Mouse (Mus musculus): ENCODE measurements around the gene Ttc7b.

Ttc7b gene

GRCm38 (mm10) chr12:100380697-100381291, 139.8 kb downstream of the Ttc7b start:
- DNase-seq (ENCODE audit: low spot score) = no peak

- DNase-seq (ENCODE audit: low spot score) = peak; percentile 5
Measured at GRCm38 (mm10) chr12:100379833-100380232, 140.8 kb downstream of the Ttc7b start.

- DNase-seq (ENCODE audit: low spot score) = no peak
Measured at GRCm38 (mm10) chr12:100378266-100378665, 142.4 kb downstream of the Ttc7b start.

- DNase-seq (ENCODE audit: low spot score) = no peak
Measured at GRCm38 (mm10) chr12:100377791-100378190, 142.8 kb downstream of the Ttc7b start.

GRCm38 (mm10) chr12:100375801-100376200, 144.8 kb downstream of the Ttc7b start:
- no peak for DNase-seq (ENCODE audit: low spot score)

GRCm38 (mm10) chr12:100372785-100373184, 147.8 kb downstream of the Ttc7b start:
- no peak for DNase-seq (ENCODE audit: low spot score)

- DNase-seq (ENCODE audit: low spot score) = no peak
Measured at GRCm38 (mm10) chr12:100372015-100372414, 148.6 kb downstream of the Ttc7b start.

GRCm38 (mm10) chr12:100369786-100370185, 150.8 kb downstream of the Ttc7b start:
- no peak for DNase-seq (ENCODE audit: low spot score)

- no peak for DNase-seq (ENCODE audit: low spot score)
Measured at GRCm38 (mm10) chr12:100369220-100369619, 151.4 kb downstream of the Ttc7b start.

- DNase-seq (ENCODE audit: low spot score) = no peak
Measured at GRCm38 (mm10) chr12:100361330-100361729, 159.3 kb downstream of the Ttc7b start.

- DNase-seq (ENCODE audit: low spot score) = no peak
Measured at GRCm38 (mm10) chr12:100358040-100358620, 162.5 kb downstream of the Ttc7b start.

GRCm38 (mm10) chr12:100356407-100356806, 164.2 kb downstream of the Ttc7b start:
- DNase-seq (ENCODE audit: low spot score) = no peak

- DNase-seq (ENCODE audit: low spot score) = no peak
Measured at GRCm38 (mm10) chr12:100355565-100355964, 165.1 kb downstream of the Ttc7b start.

- no peak for DNase-seq (ENCODE audit: low spot score)
Measured at GRCm38 (mm10) chr12:100353954-100354353, 166.7 kb downstream of the Ttc7b start.

- DNase-seq (ENCODE audit: low spot score) = no peak
Measured at GRCm38 (mm10) chr12:100353075-100353782, 167.4 kb downstream of the Ttc7b start.

- DNase-seq (ENCODE audit: low spot score) = no peak
Measured at GRCm38 (mm10) chr12:100352094-100352493, 168.5 kb downstream of the Ttc7b start.

GRCm38 (mm10) chr12:100343554-100343953, 177.1 kb downstream of the Ttc7b start:
- DNase-seq (ENCODE audit: low spot score) = no peak

- no peak for DNase-seq (ENCODE audit: low spot score)
Measured at GRCm38 (mm10) chr12:100341614-100342013, 179.0 kb downstream of the Ttc7b start.

GRCm38 (mm10) chr12:100340901-100341460, 179.6 kb downstream of the Ttc7b start:
- no peak for DNase-seq (ENCODE audit: low spot score)

- no peak for DNase-seq (ENCODE audit: low spot score)
Measured at GRCm38 (mm10) chr12:100338055-100338454, 182.6 kb downstream of the Ttc7b start.

- no peak for DNase-seq (ENCODE audit: low spot score)
Measured at GRCm38 (mm10) chr12:100337351-100338018, 183.1 kb downstream of the Ttc7b start.

GRCm38 (mm10) chr12:100336241-100336640, 184.4 kb downstream of the Ttc7b start:
- DNase-seq (ENCODE audit: low spot score) = no peak
